Mouse (Mus musculus) C2C12 (cell line): ENCODE measurements around the gene Cyb5r1.

Source experiments
- CTCF ChIP-seq: IDR thresholded peaks from one replicate; pipeline ENCODE4 v1.5.1; 2011; ENCODE audit not compliant: control insufficient read depth, insufficient read depth, insufficient read length
- FOSL1 ChIP-seq: IDR thresholded peaks from one replicate; pipeline ENCODE4 v1.8.0; 2011; ENCODE audit warnings: mild to moderate bottlenecking, low read length; ENCODE audit not compliant: poor library complexity, insufficient read depth, severe bottlenecking
- MAX ChIP-seq: IDR thresholded peaks from one replicate; pipeline ENCODE4 v1.6.1; 2011; ENCODE audit warnings: mild to moderate bottlenecking, control low read depth
- MYOD1 ChIP-seq: IDR thresholded peaks from one replicate; pipeline ENCODE4 v1.6.1; 2011; ENCODE audit warnings: low read depth; ENCODE audit not compliant: control insufficient read depth, insufficient read length
- MYOG ChIP-seq: IDR thresholded peaks from one replicate; pipeline ENCODE4 v1.6.1; 2011; ENCODE audit not compliant: control insufficient read depth, insufficient read length; ENCODE audit errors: extremely low read depth
- USF1 ChIP-seq: IDR thresholded peaks from one replicate; pipeline ENCODE4 v1.6.1; 2011; ENCODE audit warnings: low read depth, mild to moderate bottlenecking, control low read depth, moderate library complexity

GRCm38 (mm10) chr1:134442394-134442793 is 37.0 kb downstream of the Cyb5r1 start:
- no peak for TF ChIP-seq MAX
- TF ChIP-seq CTCF: no peak
- TF ChIP-seq MYOG: no peak
- no peak for TF ChIP-seq MYOD1
- no peak for TF ChIP-seq USF1
- TF ChIP-seq FOSL1: no peak
